Mouse (Mus musculus): Measurements from ENCODE around the gene E2f4. TPM values are rescaled to one million over a fixed set of nuclear protein-coding genes. Genes with fewer than 3 reads are reported as not detected.

The E2f4 gene
- polyA plus RNA-seq, 1 experiment from 2014 or later = 117 TPM

DNA sequence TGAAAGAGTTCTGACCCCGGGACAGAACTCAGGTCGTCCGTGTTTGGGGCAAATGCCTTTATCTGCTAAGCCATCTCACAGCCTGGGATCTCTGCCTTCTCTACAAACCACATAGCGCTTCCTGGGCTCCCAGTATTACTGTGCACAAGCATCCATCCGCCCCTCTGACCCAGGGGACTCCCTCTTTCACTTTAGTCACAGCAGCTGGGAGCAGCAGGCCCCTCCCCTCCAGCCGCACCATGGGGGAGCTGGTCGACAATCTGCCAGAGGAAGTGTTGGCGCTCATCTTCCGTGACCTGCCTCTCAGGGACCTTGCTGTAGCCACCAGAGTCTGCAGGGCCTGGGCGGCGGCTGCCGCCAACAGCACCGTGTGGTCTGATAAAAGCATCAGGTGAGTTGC, 30.7 kb upstream of the E2f4 start:
- no peak overlapping the region for H3K4me2 ChIP-seq (replicated peaks; ENCODE audit: low read depth, low read length)
- no peak for ATAC-seq (ENCODE audit: low FRiP score, low TSS enrichment)
- no peak overlapping the region for H3K27ac ChIP-seq (ENCODE audit: low read depth, low read length)
- peaks cover 70% of the 10 kb centered on the region for H3K27me3 ChIP-seq (ENCODE audit: control insufficient read depth, insufficient read depth, low read length)
- no peak overlapping the region for H3K9ac ChIP-seq (ENCODE audit: low read depth, low read length)
- no peaks in the 10 kb centered on the region for H3K36me3 ChIP-seq (ENCODE audit: control insufficient read depth, insufficient read depth, low read length)
- H3K9me3 ChIP-seq (ENCODE audit: control insufficient read depth, low read length) = peaks cover 4% of the 10 kb centered on the region; the same call in 1 of the 2 replicates
- no peak overlapping the region for H3K4me3 ChIP-seq (ENCODE audit: low read length)
- H3K4me1 ChIP-seq (ENCODE audit: control insufficient read depth, insufficient read depth, low read length) = peaks cover 23% of the 10 kb centered on the region
- 13% methylated on average over 13 of the region's 13 CpGs for WGBS

DNA sequence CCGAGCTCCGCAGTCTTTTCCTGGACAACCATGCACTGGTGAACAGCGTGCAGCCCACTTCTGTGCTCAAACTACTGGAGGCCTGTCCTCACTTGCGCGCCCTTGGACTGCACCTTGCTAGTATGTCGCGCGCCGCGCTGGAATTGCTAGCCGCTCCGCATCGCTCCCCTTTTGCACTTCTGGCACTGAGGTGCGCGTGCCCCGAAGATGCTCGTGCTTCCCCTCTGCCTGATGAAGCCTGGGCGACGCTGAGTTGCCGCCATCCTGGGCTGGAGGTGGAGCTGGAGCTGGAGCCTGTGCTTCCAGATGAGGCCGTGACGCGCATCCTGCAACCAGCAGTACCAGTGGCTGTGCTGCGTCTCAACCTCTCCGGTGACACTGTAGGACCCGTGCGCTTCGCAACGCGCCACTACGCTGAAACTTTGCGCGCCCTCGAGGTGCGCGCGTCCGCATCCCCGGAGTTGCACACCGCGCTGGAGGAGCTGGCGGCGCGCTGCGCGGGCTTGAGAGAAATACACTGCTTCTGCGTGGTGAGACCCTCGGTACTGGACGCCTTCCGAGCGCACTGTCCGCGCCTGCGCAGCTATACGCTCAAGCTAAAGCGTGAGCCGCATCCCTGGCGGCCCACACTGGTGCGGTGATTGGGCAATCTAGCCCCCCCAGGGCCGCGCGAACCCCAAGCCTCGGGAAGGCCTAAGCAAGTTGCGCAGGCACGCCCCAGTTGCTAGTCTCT, 29.0 kb upstream of the E2f4 start:
- Histone ChIP-seq H3K36me3 (ENCODE audit: control insufficient read depth, insufficient read depth, low read length) (no peaks in the 10 kb centered on the region), H3K27ac (ENCODE audit: low read depth, low read length) (no peak overlapping the region), H3K9ac (ENCODE audit: low read depth, low read length) (peak overlapping the region; percentile 28; the same call in 1 of the 2 replicates), H3K4me2 (replicated peaks; ENCODE audit: low read depth, low read length) (peak overlapping the region; percentile 92), H3K4me1 (ENCODE audit: control insufficient read depth, insufficient read depth, low read length) (peaks cover 23% of the 10 kb centered on the region), H3K9me3 (ENCODE audit: control insufficient read depth, low read length) (peaks cover 4% of the 10 kb centered on the region; the same call in 1 of the 2 replicates), H3K27me3 (ENCODE audit: control insufficient read depth, insufficient read depth, low read length) (peaks cover 79% of the 10 kb centered on the region), H3K4me3 (ENCODE audit: low read length) (peak overlapping the region; percentile 46)
- peak; percentile 39 for ATAC-seq (ENCODE audit: low FRiP score, low TSS enrichment)
- WGBS = 1% methylated on average over 65 of the region's 65 CpGs

DNA sequence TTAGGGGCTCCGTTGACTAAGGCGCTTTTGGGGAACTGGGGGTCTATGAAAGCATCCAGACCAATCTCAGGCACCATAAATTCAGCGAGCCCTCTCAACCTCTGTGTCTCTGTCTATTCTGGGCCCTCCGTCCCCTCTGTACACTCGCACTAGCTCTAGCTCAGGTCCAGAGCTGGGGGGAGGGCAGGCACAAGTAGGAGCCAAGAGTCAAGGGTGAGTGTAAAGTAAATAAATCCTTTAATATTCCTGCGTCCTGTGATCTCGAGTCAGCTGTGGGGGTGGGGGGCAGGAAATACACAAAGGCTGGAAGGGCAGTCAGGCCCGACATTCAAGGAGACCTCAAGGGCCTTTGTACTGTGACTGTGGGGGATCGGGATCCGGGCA, 28.4 kb upstream of the E2f4 start:
- Histone ChIP-seq H3K36me3 (ENCODE audit: control insufficient read depth, insufficient read depth, low read length) (no peaks in the 10 kb centered on the region), H3K9ac (ENCODE audit: low read depth, low read length) (peak overlapping the region; percentile 28; the same call in 1 of the 2 replicates), H3K4me1 (ENCODE audit: control insufficient read depth, insufficient read depth, low read length) (peaks cover 23% of the 10 kb centered on the region), H3K9me3 (ENCODE audit: control insufficient read depth, low read length) (peaks cover 4% of the 10 kb centered on the region; the same call in 1 of the 2 replicates), H3K27me3 (ENCODE audit: control insufficient read depth, insufficient read depth, low read length) (peaks cover 83% of the 10 kb centered on the region), H3K4me3 (ENCODE audit: low read length) (peak overlapping the region; percentile 46), H3K4me2 (replicated peaks; ENCODE audit: low read depth, low read length) (peak overlapping the region; percentile 92), H3K27ac (ENCODE audit: low read depth, low read length) (no peak overlapping the region)
- under 1% methylated on average over 10 of the region's 10 CpGs for WGBS
- ATAC-seq (ENCODE audit: low FRiP score, low TSS enrichment) = no peak

DNA sequence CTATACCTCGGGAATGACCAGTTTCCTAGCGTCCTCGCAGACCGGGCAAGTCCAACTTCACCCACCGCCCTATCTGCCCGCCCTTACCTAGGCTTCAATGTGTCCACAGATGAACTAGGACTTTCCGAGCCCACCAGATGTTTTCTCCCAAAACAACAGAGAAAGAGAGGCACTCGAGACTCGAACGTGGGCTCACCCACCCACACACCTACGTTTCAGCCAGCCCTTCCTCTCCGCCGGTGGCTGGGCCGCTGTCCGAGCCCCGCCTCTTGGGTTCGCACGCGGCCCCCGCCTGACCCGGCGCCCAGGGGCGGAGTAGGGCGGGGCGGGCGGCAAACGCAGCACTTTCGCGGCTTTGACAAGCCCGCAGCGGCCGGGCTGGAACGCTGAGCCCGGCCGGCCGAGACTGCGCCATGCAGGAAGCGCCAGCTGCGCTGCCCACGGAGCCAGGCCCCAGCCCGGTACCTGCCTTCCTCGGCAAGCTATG, 28.0 kb upstream of the E2f4 start, which contains the start of gene Hsf4:
Gene Hsf4, plus strand, starts transcription at position 341 of the 487 bp plus-strand sequence.
- H3K27me3 ChIP-seq (ENCODE audit: control insufficient read depth, insufficient read depth, low read length) = peaks cover 88% of the 10 kb centered on the region
- WGBS = under 1% methylated on average over 42 of the region's 42 CpGs
- H3K4me1 ChIP-seq (ENCODE audit: control insufficient read depth, insufficient read depth, low read length) = peaks cover 23% of the 10 kb centered on the region
- H3K27ac ChIP-seq (ENCODE audit: low read depth, low read length) = no peak within 1 kb of the TSS
- H3K36me3 ChIP-seq (ENCODE audit: control insufficient read depth, insufficient read depth, low read length) = no peaks in the 10 kb centered on the region
- H3K9ac ChIP-seq (ENCODE audit: low read depth, low read length) = peak within 1 kb of the TSS; percentile 45
- ATAC-seq (ENCODE audit: low FRiP score, low TSS enrichment) = no peak
- H3K4me3 ChIP-seq (ENCODE audit: low read length) = peak within 1 kb of the TSS; percentile 46
- H3K4me2 ChIP-seq (replicated peaks; ENCODE audit: low read depth, low read length) = peak within 1 kb of the TSS; percentile 92
- H3K9me3 ChIP-seq (ENCODE audit: control insufficient read depth, low read length) = peaks cover 4% of the 10 kb centered on the region; the same call in 1 of the 2 replicates

DNA sequence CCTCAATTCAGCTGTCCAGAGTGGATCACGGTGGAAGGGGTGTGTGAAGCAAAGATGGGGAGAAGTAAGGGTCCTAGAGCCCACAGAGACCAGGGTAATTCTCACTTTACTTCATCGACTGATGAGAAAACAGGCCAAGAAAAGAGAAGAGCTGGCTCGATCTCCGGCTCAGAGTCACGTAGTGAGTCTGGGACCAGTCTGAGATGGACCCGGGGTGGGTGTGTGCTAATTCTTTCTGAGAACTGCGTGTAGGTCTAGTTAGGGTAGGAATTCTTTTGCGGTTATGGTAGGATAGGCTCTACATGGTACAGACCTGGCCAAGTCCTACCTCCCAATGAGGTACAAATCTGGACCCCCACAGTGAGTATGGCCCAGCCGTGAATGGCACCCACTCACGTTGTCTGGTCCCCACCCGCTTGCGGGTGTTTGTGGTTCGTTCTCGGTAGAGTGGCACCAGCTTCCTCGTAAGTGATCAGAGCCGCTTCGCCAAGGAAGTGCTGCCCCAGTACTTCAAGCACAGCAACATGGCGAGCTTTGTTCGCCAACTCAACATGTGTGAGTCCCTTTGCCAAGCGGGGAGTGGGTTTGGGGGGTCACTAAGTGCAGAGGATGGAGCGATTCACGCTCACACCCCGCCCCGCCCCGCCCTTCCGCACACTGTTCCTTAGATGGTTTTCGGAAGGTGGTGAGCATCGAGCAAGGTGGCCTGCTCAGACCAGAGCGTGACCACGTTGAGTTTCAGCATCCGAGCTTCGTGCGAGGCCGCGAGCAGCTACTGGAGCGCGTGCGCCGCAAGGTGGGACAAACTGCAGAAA, 27.2 kb upstream of the E2f4 start:
- no peak for ATAC-seq (ENCODE audit: low FRiP score, low TSS enrichment)

DNA sequence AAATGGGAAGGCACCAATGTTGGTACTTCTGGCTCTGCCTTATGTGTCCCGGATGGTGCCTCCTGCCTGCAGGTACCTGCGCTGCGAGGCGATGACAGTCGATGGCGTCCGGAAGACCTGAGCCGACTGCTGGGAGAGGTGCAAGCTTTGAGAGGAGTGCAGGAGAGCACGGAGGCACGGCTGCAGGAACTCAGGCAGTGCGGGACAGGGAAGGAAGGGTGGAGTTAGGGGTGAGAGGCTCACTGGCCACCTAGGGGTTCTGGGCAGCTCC, 26.6 kb upstream of the E2f4 start:
- peaks cover 98% of the 10 kb centered on the region for H3K27me3 ChIP-seq (ENCODE audit: control insufficient read depth, insufficient read depth, low read length)
- no peaks in the 10 kb centered on the region for H3K36me3 ChIP-seq (ENCODE audit: control insufficient read depth, insufficient read depth, low read length)
- H3K9me3 ChIP-seq (ENCODE audit: control insufficient read depth, low read length) = peaks cover 4% of the 10 kb centered on the region; the same call in 1 of the 2 replicates
- H3K4me1 ChIP-seq (ENCODE audit: control insufficient read depth, insufficient read depth, low read length) = peaks cover 24% of the 10 kb centered on the region
- H3K9ac ChIP-seq (ENCODE audit: low read depth, low read length) = no peak overlapping the region
- H3K4me3 ChIP-seq (ENCODE audit: low read length) = no peak overlapping the region
- ATAC-seq (ENCODE audit: low FRiP score, low TSS enrichment) = no peak
- WGBS = 3% methylated on average over 11 of the region's 11 CpGs
- H3K4me2 ChIP-seq (replicated peaks; ENCODE audit: low read depth, low read length) = no peak overlapping the region
- no peak overlapping the region for H3K27ac ChIP-seq (ENCODE audit: low read depth, low read length)

More for the DNA sequence above, 27.2 kb upstream of the E2f4 start:
- Histone ChIP-seq H3K9me3 (ENCODE audit: control insufficient read depth, low read length) (peaks cover 4% of the 10 kb centered on the region; the same call in 1 of the 2 replicates), H3K4me1 (ENCODE audit: control insufficient read depth, insufficient read depth, low read length) (peaks cover 20% of the 10 kb centered on the region), H3K4me3 (ENCODE audit: low read length) (peak overlapping the region; percentile 46), H3K36me3 (ENCODE audit: control insufficient read depth, insufficient read depth, low read length) (no peaks in the 10 kb centered on the region), H3K9ac (ENCODE audit: low read depth, low read length) (peak overlapping the region; percentile 45; the same call in 1 of the 2 replicates), H3K4me2 (replicated peaks; ENCODE audit: low read depth, low read length) (peak overlapping the region; percentile 92), H3K27ac (ENCODE audit: low read depth, low read length) (no peak overlapping the region), H3K27me3 (ENCODE audit: control insufficient read depth, insufficient read depth, low read length) (peaks cover 95% of the 10 kb centered on the region)
- WGBS = 3% methylated on average over 39 of the region's 39 CpGs

DNA sequence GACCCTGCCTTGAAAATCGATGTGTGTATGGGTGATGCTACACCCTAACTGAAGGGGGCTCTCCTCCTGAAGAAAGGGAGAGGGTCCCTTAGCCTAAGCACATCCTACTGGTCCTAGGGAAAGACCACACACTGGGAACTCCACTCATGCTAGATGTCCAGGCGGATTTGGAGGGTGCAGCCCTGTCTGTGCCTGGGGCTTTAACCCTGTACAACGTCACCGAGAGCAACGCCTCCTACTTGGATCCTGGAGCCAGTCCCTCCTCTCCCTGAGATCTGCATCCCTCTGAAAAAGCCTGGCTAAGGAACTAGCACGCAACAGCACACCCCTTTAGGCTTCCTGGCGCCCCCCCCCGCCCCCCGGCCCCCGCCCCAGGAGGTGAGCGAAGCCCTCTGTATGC, 22.1 kb upstream of the E2f4 start:
- H3K4me1 ChIP-seq (ENCODE audit: control insufficient read depth, insufficient read depth, low read length) = peaks cover 17% of the 10 kb centered on the region; the same call in 1 of the 2 replicates
- WGBS = 11% methylated on average over 11 of the region's 11 CpGs
- no peak overlapping the region for H3K4me3 ChIP-seq (ENCODE audit: low read length)
- no peak for ATAC-seq (ENCODE audit: low FRiP score, low TSS enrichment)
- H3K4me2 ChIP-seq (replicated peaks; ENCODE audit: low read depth, low read length) = peak overlapping the region; percentile 53; the same call in 1 of the 2 replicates
- no peak overlapping the region for H3K9ac ChIP-seq (ENCODE audit: low read depth, low read length)
- no peak overlapping the region for H3K27ac ChIP-seq (ENCODE audit: low read depth, low read length)
- no peaks in the 10 kb centered on the region for H3K9me3 ChIP-seq (ENCODE audit: control insufficient read depth, low read length)
- no peaks in the 10 kb centered on the region for H3K36me3 ChIP-seq (ENCODE audit: control insufficient read depth, insufficient read depth, low read length)
- H3K27me3 ChIP-seq (ENCODE audit: control insufficient read depth, insufficient read depth, low read length) = peaks cover 95% of the 10 kb centered on the region

DNA sequence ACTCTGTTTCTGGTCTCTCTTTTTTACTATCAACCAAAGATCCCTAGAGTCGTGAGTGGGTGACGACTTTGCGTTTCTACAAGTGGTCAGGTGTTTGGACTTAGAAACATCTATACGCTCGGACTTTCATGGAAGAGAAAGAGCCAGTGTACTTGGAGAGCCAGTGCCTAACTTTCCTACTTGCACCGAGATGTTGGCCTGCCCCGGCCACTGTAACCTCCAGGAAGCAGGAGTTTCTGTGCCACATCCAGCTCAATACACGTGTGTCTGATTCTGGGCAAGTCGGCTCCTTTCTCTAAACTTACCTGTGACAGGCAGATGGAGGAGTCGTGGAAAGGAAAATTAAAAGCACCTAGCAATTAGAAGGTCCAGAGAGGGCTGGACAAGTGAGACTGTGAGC, 21.6 kb upstream of the E2f4 start, which contains the start of gene Nol3:
Gene Nol3, plus strand, starts transcription at position 301 of the 400 bp plus-strand sequence.
- Histone ChIP-seq H3K9me3 (ENCODE audit: control insufficient read depth, low read length) (no peaks in the 10 kb centered on the region), H3K9ac (ENCODE audit: low read depth, low read length) (0 out of 2 replicates have a peak within 1 kb of the TSS, but pooled peaks have one; percentile 29), H3K27ac (ENCODE audit: low read depth, low read length) (no peak within 1 kb of the TSS), H3K4me1 (ENCODE audit: control insufficient read depth, insufficient read depth, low read length) (peaks cover 17% of the 10 kb centered on the region; the same call in 1 of the 2 replicates), H3K36me3 (ENCODE audit: control insufficient read depth, insufficient read depth, low read length) (no peaks in the 10 kb centered on the region), H3K4me3 (ENCODE audit: low read length) (peak within 1 kb of the TSS; percentile 34), H3K27me3 (ENCODE audit: control insufficient read depth, insufficient read depth, low read length) (peaks cover 90% of the 10 kb centered on the region), H3K4me2 (replicated peaks; ENCODE audit: low read depth, low read length) (peak within 1 kb of the TSS; percentile 53)
- ATAC-seq (ENCODE audit: low FRiP score, low TSS enrichment) = no peak
- WGBS = 7% methylated on average over 10 of the region's 10 CpGs
